Mouse (Mus musculus): ENCODE data around the gene Arid4a. TPM values are rescaled to one million over a fixed set of nuclear protein-coding genes. Genes with fewer than 3 reads are reported as not detected.

The Arid4a gene
- 17.3 TPM for polyA plus RNA-seq (2021)

- H3K27me3 ChIP-seq: no peaks in the 10 kb centered on the region
- TF ChIP-seq CTCF (IDR thresholded peaks at IDR 0.05): no peak
- peak; percentile 100 for DNase-seq (ENCODE audit: low read depth, low spot score)
- ChIA-PET POLR2A (interaction anchor here (0.5 to 1.1 kb wide), 2 partner anchors 41 to 98 kb away, joined by 3 read pairs; partner anchors contain the start of gene Psma3), CTCF (interaction anchor here (0.7 to 1.5 kb wide), 3 partner anchors 32 to 132 kb away, joined by 3 to 5 read pairs (median 3); no protein-coding TSS in a partner anchor)
- in situ Hi-C loops (cut with MboI; ENCODE audit: low pct_unique_long_range_greater_than_20kb): no loop called here
- peak; percentile 94 for ATAC-seq
Measured at GRCm38 (mm10) chr12:71015363-71016210, at the start of gene Arid4a. Arid4a (plus strand) TSS chr12:71015990.

- ATAC-seq: no peak
- in situ Hi-C loops (cut with MboI; ENCODE audit: low pct_unique_long_range_greater_than_20kb): no loop called here
- CTCF ChIA-PET: no interaction called here
Measured at GRCm38 (mm10) chr12:70967581-70967980, 48.2 kb upstream of the Arid4a start.

GRCm38 (mm10) chr12:70968141-70968790, 47.5 kb upstream of the Arid4a start:
- TF ChIP-seq CTCF (IDR thresholded peaks at IDR 0.05): peak; percentile 79
- ChIA-PET CTCF (no interaction called here), POLR2A (no interaction called here)
- peak; percentile 15 for DNase-seq (ENCODE audit: low read depth, low spot score)
- ATAC-seq: peak; percentile 77
- H3K27me3 ChIP-seq: no peaks in the 10 kb centered on the region
- in situ Hi-C loops (cut with MboI; ENCODE audit: low pct_unique_long_range_greater_than_20kb): no loop called here

More at GRCm38 (mm10) chr12:70967581-70967980, 48.2 kb upstream of the Arid4a start:
- no peaks in the 10 kb centered on the region for H3K27me3 ChIP-seq
- POLR2A ChIA-PET: interaction anchor here (0.9 kb wide), 1 partner anchor 50 kb away, joined by 3 read pairs; no protein-coding TSS in a partner anchor
- no peak for TF ChIP-seq CTCF (IDR thresholded peaks at IDR 0.05)
- no peak for DNase-seq (ENCODE audit: low read depth, low spot score)

GRCm38 (mm10) chr12:70968791-70969307, 46.9 kb upstream of the Arid4a start:
- in situ Hi-C loops (cut with MboI; ENCODE audit: low pct_unique_long_range_greater_than_20kb): no loop called here
- TF ChIP-seq CTCF (IDR thresholded peaks at IDR 0.05): no peak
- ChIA-PET CTCF (interaction anchor here (1.2 to 1.4 kb wide), 2 partner anchors 17 to 1031 kb away, joined by 3 read pairs; no protein-coding TSS in a partner anchor), POLR2A (interaction anchor here (0.6 to 0.7 kb wide), 3 partner anchors 172 to 1393 kb away, joined by 3 to 6 read pairs (median 3); no protein-coding TSS in a partner anchor)
- DNase-seq (ENCODE audit: low read depth, low spot score) (peak; percentile 83), ATAC-seq (peak; percentile 24)
- no peaks in the 10 kb centered on the region for H3K27me3 ChIP-seq

- in situ Hi-C loops (cut with MboI; ENCODE audit: low pct_unique_long_range_greater_than_20kb): no loop called here
- no peak for DNase-seq (ENCODE audit: low read depth, low spot score)
- CTCF ChIA-PET: interaction anchor here (1.2 to 1.4 kb wide), 4 partner anchors 12 to 1032 kb away, joined by 3 to 5 read pairs (median 3); partner anchors contain the start of gene Arid4a
- no peaks in the 10 kb centered on the region for H3K27me3 ChIP-seq
- ATAC-seq: no peak
- POLR2A ChIA-PET: interaction anchor here (0.6 to 0.7 kb wide), 3 partner anchors 172 to 1394 kb away, joined by 3 to 6 read pairs (median 3); no protein-coding TSS in a partner anchor
- peak; percentile 60 for TF ChIP-seq CTCF (IDR thresholded peaks at IDR 0.05)
Measured at GRCm38 (mm10) chr12:70969485-70970184, 46.2 kb upstream of the Arid4a start.

- in situ Hi-C loops (cut with MboI; ENCODE audit: low pct_unique_long_range_greater_than_20kb): no loop called here
- no peak for ATAC-seq
- TF ChIP-seq CTCF (IDR thresholded peaks at IDR 0.05): no peak
- DNase-seq (ENCODE audit: low read depth, low spot score): no peak
- ChIA-PET POLR2A (interaction anchor here (0.6 to 0.7 kb wide), 5 partner anchors 27 to 1520 kb away, joined by 3 to 5 read pairs (median 3); partner anchors contain the start of gene Tomm20l), CTCF (no interaction called here)
- H3K27me3 ChIP-seq: no peaks in the 10 kb centered on the region
Measured at GRCm38 (mm10) chr12:70973831-70974230, 42.0 kb upstream of the Arid4a start.

- TF ChIP-seq CTCF (IDR thresholded peaks at IDR 0.05): no peak
- in situ Hi-C loops (cut with MboI; ENCODE audit: low pct_unique_long_range_greater_than_20kb): no loop called here
- no peaks in the 10 kb centered on the region for H3K27me3 ChIP-seq
- ATAC-seq (peak; percentile 98), DNase-seq (ENCODE audit: low read depth, low spot score) (peak; percentile 79)
- ChIA-PET CTCF (no interaction called here), POLR2A (interaction anchor here (0.6 to 1.4 kb wide), 7 partner anchors 21 to 1520 kb away, joined by 3 to 5 read pairs (median 3); partner anchors contain the start of gene Tomm20l)
Measured at GRCm38 (mm10) chr12:70974441-70975266, 41.1 kb upstream of the Arid4a start, which contains the start of gene Psma3. Psma3 (plus strand) TSS chr12:70974621.

GRCm38 (mm10) chr12:70975406-70975805, 40.4 kb upstream of the Arid4a start:
- POLR2A ChIA-PET: interaction anchor here (0.9 to 1.4 kb wide), 2 partner anchors 20 to 40 kb away, joined by 3 to 4 read pairs; no protein-coding TSS in a partner anchor
- TF ChIP-seq CTCF (IDR thresholded peaks at IDR 0.05): no peak
- no peak for DNase-seq (ENCODE audit: low read depth, low spot score)
- in situ Hi-C loops (cut with MboI; ENCODE audit: low pct_unique_long_range_greater_than_20kb): no loop called here
- CTCF ChIA-PET: no interaction called here
- no peak for ATAC-seq
- H3K27me3 ChIP-seq: no peaks in the 10 kb centered on the region

GRCm38 (mm10) chr12:70975891-70976290, 39.9 kb upstream of the Arid4a start:
- H3K27me3 ChIP-seq: no peaks in the 10 kb centered on the region
- ATAC-seq (no peak), DNase-seq (ENCODE audit: low read depth, low spot score) (no peak)
- ChIA-PET CTCF (interaction anchor here (1.3 kb wide), 1 partner anchor 9 kb away, joined by 5 read pairs; no protein-coding TSS in a partner anchor), POLR2A (interaction anchor here (0.6 kb wide), 1 partner anchor 1405 kb away, joined by 3 read pairs; no protein-coding TSS in a partner anchor)
- in situ Hi-C loops (cut with MboI; ENCODE audit: low pct_unique_long_range_greater_than_20kb): no loop called here
- no peak for TF ChIP-seq CTCF (IDR thresholded peaks at IDR 0.05)

Data from Patski (cell line).